Mouse (Mus musculus) embryonic stem cell, embryonic (primary cell): ENCODE results near the gene Trp53bp2.

Experiments used
- CTCF ChIA-PET, 4 experiments: fragments of 300-600 bp in 2 of 4; fragments of 350-600 bp in 2 of 4; sonication (Branson Sonifier 250); formaldehyde crosslinking; loops; one replicate each; lab custom pipeline; 2022; ENCODE audit warnings: inconsistent platforms in 2 of 4; lab: Charles Lee
- POLR2A ChIA-PET, 4 experiments: fragments of 300-600 bp in 2 of 4; fragments of 350-600 bp in 2 of 4; sonication (Branson Sonifier 250); formaldehyde crosslinking; loops; one replicate each; lab custom pipeline; 2022; ENCODE audit warnings: antibody characterized with exemption in 4 of 4, inconsistent platforms in 1 of 4; lab: Charles Lee

Gene Trp53bp2

DNA sequence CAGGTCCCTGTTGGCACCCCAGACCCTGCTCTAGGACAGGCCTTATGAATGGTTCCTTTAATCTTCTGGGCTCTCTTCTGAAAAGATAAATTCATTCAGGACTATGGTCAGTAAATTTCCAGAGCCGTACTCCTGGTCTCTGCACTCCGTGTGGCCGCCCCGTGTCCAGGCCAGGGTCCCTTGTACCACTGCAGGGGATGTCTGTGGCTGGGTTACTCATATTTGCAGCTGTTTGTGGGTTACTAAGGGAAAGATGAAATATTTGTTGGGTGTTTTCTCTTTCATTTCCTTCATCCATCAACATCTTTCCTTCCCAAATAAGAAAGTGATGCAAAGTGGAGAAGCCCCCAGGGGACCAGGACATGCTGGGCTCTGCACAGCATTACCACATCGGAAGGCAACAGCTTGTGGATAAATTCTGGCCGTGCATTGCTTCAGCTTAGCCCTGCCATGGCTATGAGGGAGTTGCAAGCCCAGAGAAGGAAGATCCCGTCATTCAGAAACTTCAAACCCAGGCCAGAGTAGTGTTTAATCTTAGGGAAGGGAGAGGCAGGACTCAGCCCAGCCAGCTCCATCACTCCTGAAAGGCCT lies 92.9 kb downstream of the Trp53bp2 start:
- CTCF ChIA-PET, result no interaction called here
- POLR2A ChIA-PET, result interaction anchor here in 1 of 4 experiments (1.4 kb wide), 1 partner anchor 26 kb away, joined by 4 read pairs; no protein-coding TSS in a partner anchor

GRCm38 (mm10) chr1:182502491-182503050 lies 93.6 kb downstream of the Trp53bp2 start:
- POLR2A ChIA-PET, result interaction anchor here in 1 of 4 experiments (1.4 kb wide), 1 partner anchor 25 kb away, joined by 4 read pairs; no protein-coding TSS in a partner anchor

GRCm38 (mm10) chr1:182503206-182503900 lies 94.4 kb downstream of the Trp53bp2 start:
- CTCF ChIA-PET, result interaction anchor here in 1 of 4 experiments (0.5 to 2.1 kb wide), 2 partner anchors 12 to 152 kb away, joined by 4 to 8 read pairs; no protein-coding TSS in a partner anchor
- POLR2A ChIA-PET, result interaction anchor here in 1 of 4 experiments (1.4 kb wide), 1 partner anchor 24 kb away, joined by 4 read pairs; no protein-coding TSS in a partner anchor

More at GRCm38 (mm10) chr1:182502491-182503050, 93.6 kb downstream of the Trp53bp2 start:
- CTCF ChIA-PET, result interaction anchor here in 1 of 4 experiments (0.5 kb wide), 1 partner anchor 152 kb away, joined by 8 read pairs; no protein-coding TSS in a partner anchor

DNA sequence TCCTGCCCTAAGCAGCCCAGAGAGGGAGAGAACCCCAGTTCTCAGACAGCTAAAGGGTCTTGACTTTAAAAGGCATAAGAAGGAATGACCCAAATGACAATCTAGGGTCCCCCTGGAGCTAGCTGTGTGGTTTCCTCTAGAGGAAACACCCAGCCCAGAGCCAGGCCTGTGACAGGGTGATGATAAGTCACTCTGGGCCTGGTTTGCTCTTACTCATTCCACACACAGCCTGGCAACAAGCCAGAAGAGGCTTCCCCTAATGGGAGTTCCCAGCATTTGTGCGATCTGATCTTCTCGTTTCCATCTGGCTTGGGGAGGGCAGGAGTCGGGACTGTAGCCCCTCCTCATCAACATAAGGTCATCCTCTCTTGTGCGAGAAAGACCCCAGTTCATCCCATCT lies 95.3 kb downstream of the Trp53bp2 start:
- POLR2A ChIA-PET, result no interaction called here
- CTCF ChIA-PET, result interaction anchor here in 1 of 4 experiments (2.1 kb wide), 1 partner anchor 13 kb away, joined by 4 read pairs; no protein-coding TSS in a partner anchor

- POLR2A ChIA-PET, result interaction anchor here in 1 of 4 experiments (1.1 kb wide), 1 partner anchor 12 kb away, joined by 3 read pairs; the partner anchor contains the start of gene Capn2
- CTCF ChIA-PET, result interaction anchor here in 2 of 4 experiments (0.6 to 2.1 kb wide), 3 partner anchors 14 to 218 kb away, joined by 3 to 6 read pairs (median 4); no protein-coding TSS in a partner anchor
These were observed 96.3 kb downstream of the Trp53bp2 start for GRCm38 (mm10) chr1:182505291-182505690.

DNA sequence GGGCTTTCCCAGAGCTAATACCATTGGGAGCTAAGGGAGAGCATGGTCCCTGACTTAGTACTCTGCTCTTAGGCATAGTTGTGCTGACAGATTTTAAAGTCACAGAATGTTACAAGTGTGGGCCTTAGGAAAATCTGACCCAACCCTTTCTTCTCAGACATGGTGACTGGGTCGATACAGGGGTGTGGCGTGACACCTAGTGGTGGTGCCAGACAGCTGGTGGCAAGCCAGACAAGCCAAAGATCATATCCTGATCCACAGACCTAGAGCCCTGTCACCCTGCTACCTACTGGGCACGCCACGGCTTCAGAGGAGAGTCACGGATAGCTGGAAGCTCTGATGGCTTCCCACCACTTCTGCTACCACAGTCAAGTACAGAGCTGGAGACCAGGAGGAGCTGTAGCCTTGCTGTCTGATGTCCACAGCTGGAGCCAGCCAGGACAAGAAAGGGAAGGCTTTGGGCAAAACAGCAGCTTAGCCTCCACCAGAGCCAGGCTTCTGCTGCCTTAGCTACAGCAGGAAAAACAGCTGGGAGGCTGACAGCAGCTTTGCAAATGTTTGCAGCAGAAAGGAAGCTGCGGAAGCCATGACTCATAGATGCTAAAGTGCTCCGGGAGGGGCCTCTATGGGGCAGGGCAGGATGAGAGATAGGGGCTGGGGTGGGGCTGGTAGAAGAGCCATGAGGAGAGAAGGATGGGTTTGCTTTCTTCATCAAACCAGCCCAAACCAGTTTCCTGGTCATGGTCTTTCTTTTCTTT lies 97.4 kb downstream of the Trp53bp2 start:
- ChIA-PET CTCF (interaction anchor here (0.9 to 1.6 kb wide), 6 partner anchors 11 to 17 kb away, joined by 3 to 6 read pairs (median 4); no protein-coding TSS in a partner anchor), POLR2A (interaction anchor here in 2 of 4 experiments (0.7 to 1.1 kb wide), 3 partner anchors 11 to 20 kb away, joined by 3 to 4 read pairs (median 3); partner anchors contain the start of gene Capn2 (in 1 of the 2))

GRCm38 (mm10) chr1:182509110-182509797 lies 100.3 kb downstream of the Trp53bp2 start:
- POLR2A ChIA-PET, result interaction anchor here in 3 of 4 experiments (0.5 to 0.7 kb wide), 4 partner anchors 18 to 1499 kb away, joined by 3 to 6 read pairs (median 4); no protein-coding TSS in a partner anchor
- CTCF ChIA-PET, result interaction anchor here in 2 of 4 experiments (0.6 to 1.4 kb wide), 5 partner anchors 19 to 878 kb away, joined by 3 to 4 read pairs (median 3); no protein-coding TSS in a partner anchor

GRCm38 (mm10) chr1:182511073-182511472 lies 102.1 kb downstream of the Trp53bp2 start:
- ChIA-PET CTCF (interaction anchor here in 1 of 4 experiments (1.4 kb wide), 1 partner anchor 21 kb away, joined by 4 read pairs; no protein-coding TSS in a partner anchor), POLR2A (interaction anchor here in 1 of 4 experiments (1.0 kb wide), 1 partner anchor 13 kb away, joined by 3 read pairs; no protein-coding TSS in a partner anchor)

DNA sequence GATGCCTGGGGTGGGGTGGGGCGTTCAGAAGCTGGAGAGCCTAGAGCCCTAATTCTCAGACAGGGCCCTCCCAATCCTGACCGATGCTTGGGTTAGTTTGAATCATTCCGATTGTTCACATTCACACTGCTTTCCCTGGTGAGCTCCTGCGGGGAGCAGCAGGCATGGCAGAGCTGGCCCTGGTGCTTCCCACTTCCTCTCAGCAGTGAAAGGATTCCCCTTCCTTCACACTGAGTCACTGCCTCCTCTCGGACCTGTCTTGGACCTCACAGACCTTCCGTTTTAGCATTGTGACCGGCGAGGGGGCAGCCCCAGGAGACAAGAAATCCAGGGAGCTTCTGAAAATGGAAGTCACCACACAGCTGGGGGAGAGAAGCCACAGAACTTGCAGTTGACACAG lies 102.8 kb downstream of the Trp53bp2 start:
- POLR2A ChIA-PET, result interaction anchor here in 1 of 4 experiments (1.2 kb wide), 1 partner anchor 17 kb away, joined by 3 read pairs; no protein-coding TSS in a partner anchor
- CTCF ChIA-PET, result interaction anchor here in 2 of 4 experiments (0.6 to 1.8 kb wide), 3 partner anchors 22 to 58 kb away, joined by 3 to 6 read pairs (median 3); no protein-coding TSS in a partner anchor
